ENCODE assay signal across 10 mouse cellular contexts in genomic region chr12:79966289-79966615, GRCm38 (mm10).
A peak's percentile ranks its signal among the peaks of the same experiment; 100 is the strongest.
DNase-seq lines count a peak whose midpoint lies in the region; ATAC-seq and TF ChIP-seq lines count a peak whose summit lies in the region.
"Had no signal": no experiment of that assay in that cellular context is flagged by ENCODE, and none has a peak within 500 bp of the region (broad histone marks: within the 10 kb centered on the region; RNA-seq: fewer than 3 reads in every experiment).

No protein-coding gene starts in this region.

- ATAC-seq in heart, embryonic 15.5 days (replicated peaks; ENCODE audit: insufficient number of reproducible peaks, insufficient read depth, low FRiP score, low read depth), result no peak
- no peak for ATAC-seq in hindbrain, embryonic 11.5 days (ENCODE audit: low FRiP score)
- ATAC-seq in liver, postnatal 0 days, result no peak
- ATAC-seq: CD4-positive, CD25-positive, alpha-beta regulatory T cell, adult 4 months had no signal

- no peaks in the 10 kb centered on the region for H3K9me3 ChIP-seq in heart, embryonic 15.5 days (replicated peaks)
- H3K9me3 ChIP-seq in hindbrain, embryonic 11.5 days (ENCODE audit: control insufficient read depth, low read length), result no peaks in the 10 kb centered on the region
- H3K9me3 ChIP-seq in liver, postnatal 0 days (ENCODE audit: low read length), result no peaks in the 10 kb centered on the region

- no peak for TF ChIP-seq CTCF in liver, postnatal 0 days (IDR thresholded peaks at IDR 0.05; ENCODE audit: low read depth)

- no peak for TF ChIP-seq EP300 in liver, postnatal 0 days (IDR thresholded peaks at IDR 0.05; ENCODE audit: low read depth)

- 47% methylated on average over 6 of the region's 6 CpGs for WGBS in heart, embryonic 15.5 days
- WGBS in hindbrain, embryonic 11.5 days, result 47% methylated on average over 6 of the region's 6 CpGs
- WGBS in liver, postnatal 0 days (ENCODE audit: insufficient replicate concordance), result 62% methylated on average over 6 of the region's 6 CpGs

- peaks cover 59% of the 10 kb centered on the region for H3K4me1 ChIP-seq in heart, embryonic 15.5 days (replicated peaks)
- H3K4me1 ChIP-seq in brown adipose tissue, adult 24 weeks (ENCODE audit: control insufficient read depth, insufficient read depth, insufficient read length, low read length), result peaks cover 49% of the 10 kb centered on the region
- H3K4me1 ChIP-seq in hindbrain, embryonic 11.5 days (replicated peaks; ENCODE audit: control insufficient read depth, insufficient read depth, low read length), result peaks cover 15% of the 10 kb centered on the region
- peaks cover 48% of the 10 kb centered on the region for H3K4me1 ChIP-seq in liver, postnatal 0 days (ENCODE audit: insufficient read depth)

- H3K36me3 ChIP-seq in heart, embryonic 15.5 days, result no peaks in the 10 kb centered on the region
- H3K36me3 ChIP-seq in hindbrain, embryonic 11.5 days (ENCODE audit: control insufficient read depth, insufficient read depth, low read length), result no peaks in the 10 kb centered on the region
- H3K36me3 ChIP-seq in liver, postnatal 0 days (replicated peaks; ENCODE audit: insufficient read depth, low read length), result no peaks in the 10 kb centered on the region

- intact Hi-C loops in heart, postnatal 14 days (cut with DNase I), result loop anchor here (2.0 kb wide), 1 partner anchor 353 kb away; no protein-coding TSS in a partner anchor

- peak overlapping the region; percentile 81 for H3K4me2 ChIP-seq in heart, embryonic 15.5 days
- H3K4me2 ChIP-seq in hindbrain, embryonic 11.5 days (replicated peaks; ENCODE audit: low read depth, low read length), result peak overlapping the region; percentile 48; the same call in 1 of the 2 replicates
- peak overlapping the region; percentile 82 for H3K4me2 ChIP-seq in liver, postnatal 0 days (ENCODE audit: low read depth, low read length)

- no peak overlapping the region for H3K9ac ChIP-seq in heart, embryonic 15.5 days
- peak overlapping the region; percentile 65; the same call in 1 of the 2 replicates for H3K9ac ChIP-seq in hindbrain, embryonic 11.5 days (ENCODE audit: low read depth, low read length)
- H3K9ac ChIP-seq in liver, postnatal 0 days (replicated peaks), result peak overlapping the region; percentile 68; the same call in 1 of the 2 replicates

- DNase-seq in heart, postnatal 14 days, result no peak
- DNase-seq in hindbrain, embryonic 11.5 days (ENCODE audit: low spot score), result no peak
- DNase-seq in liver, postnatal 0 days, result no peak
- DNase-seq in right cerebral cortex, postnatal 14 days, result no peak
- DNase-seq in embryo, embryonic 10.5 days (ENCODE audit: low spot score), result no peak
- DNase-seq in embryo, embryonic 10 days (ENCODE audit: low spot score), result no peak
- DNase-seq: right cerebral cortex, postnatal 25 days had no signal

- no peak overlapping the region for H3K4me3 ChIP-seq in heart, embryonic 15.5 days
- peak overlapping the region; percentile 54; the same call in 1 of the 2 replicates for H3K4me3 ChIP-seq in brown adipose tissue, adult 24 weeks (ENCODE audit: insufficient read depth, low read depth, low read length)
- peak overlapping the region; percentile 28; the same call in 1 of the 2 replicates for H3K4me3 ChIP-seq in hindbrain, embryonic 11.5 days (ENCODE audit: low read depth, low read length)
- H3K4me3 ChIP-seq in liver, postnatal 0 days (ENCODE audit: low read depth, low read length), result peak overlapping the region; percentile 55; the same call in 1 of the 2 replicates

- peak overlapping the region; percentile 73 for H3K27ac ChIP-seq in heart, embryonic 15.5 days
- H3K27ac ChIP-seq in brown adipose tissue, adult 24 weeks (replicated peaks; ENCODE audit: low read depth, low read length), result peak overlapping the region; percentile 15
- H3K27ac ChIP-seq in hindbrain, embryonic 11.5 days (ENCODE audit: low read depth, low read length), result peak overlapping the region; percentile 7; the same call in 1 of the 2 replicates
- H3K27ac ChIP-seq in liver, postnatal 0 days (ENCODE audit: low read depth), result peak overlapping the region; percentile 45; the same call in 1 of the 2 replicates

- H3K27me3 ChIP-seq in heart, embryonic 15.5 days, result no peaks in the 10 kb centered on the region
- no peaks in the 10 kb centered on the region for H3K27me3 ChIP-seq in hindbrain, embryonic 11.5 days (ENCODE audit: control insufficient read depth, insufficient read depth, low read length)
- H3K27me3 ChIP-seq in liver, postnatal 0 days (ENCODE audit: insufficient read depth, low read length), result no peaks in the 10 kb centered on the region

Comparison
In these comparisons a context has a peak if more than half of its experiments do, and no peak if none do; other contexts are left out.
1. H3K27ac ChIP-seq: peak in every context shown above with its lines; median percentile 73 in heart, embryonic 15.5 days; 45 in liver, postnatal 0 days; 15 in brown adipose tissue, adult 24 weeks; 7 in hindbrain, embryonic 11.5 days.